In genomic region chr1:92978645-92979044, GRCm38 (mm10) we compare ENCODE assay signal across 23 mouse cellular contexts. TPM values are rescaled to one million over a fixed set of nuclear protein-coding genes. Genes with fewer than 3 reads are reported as not detected.
DNase-seq lines count a peak whose midpoint lies in the region; ATAC-seq and TF ChIP-seq lines count a peak whose summit lies in the region.
"Had no signal": no experiment of that assay in that cellular context is flagged by ENCODE, and none has a peak within 500 bp of the region (broad histone marks: within the 10 kb centered on the region; RNA-seq: fewer than 3 reads in every experiment).

No protein-coding gene starts in this region.

- no peak overlapping the region for H3K27ac ChIP-seq in heart, embryonic 12.5 days (ENCODE audit: poor library complexity, severe bottlenecking)
- H3K27ac ChIP-seq in stomach, postnatal 0 days (replicated peaks) = peak overlapping the region; percentile 18; the same call in 1 of the 2 replicates
- H3K27ac ChIP-seq: hindbrain, embryonic 10.5 days; kidney, embryonic 15.5 days; limb, embryonic 12.5 days; liver, embryonic 14.5 days had no signal

- intact Hi-C loops in left cerebral cortex, postnatal 14 days (cut with DNase I) = no loop called here

- no peaks in the 10 kb centered on the region for H3K36me3 ChIP-seq in heart, embryonic 12.5 days
- no peaks in the 10 kb centered on the region for H3K36me3 ChIP-seq in stomach, postnatal 0 days (ENCODE audit: control insufficient read depth, insufficient read depth, low read length)
- H3K36me3 ChIP-seq: hindbrain, embryonic 10.5 days; kidney, embryonic 15.5 days; limb, embryonic 12.5 days had no signal

- no peak for DNase-seq in heart, adult 18-20 months
- DNase-seq in testis, postnatal 10 days (ENCODE audit: low spot score) = peak; percentile 35
- no peak for DNase-seq in testis, postnatal 14 days (ENCODE audit: low spot score)
- DNase-seq in R1 (ENCODE audit: low read depth, low spot score) = peak; percentile 67
- DNase-seq in stomach, postnatal 0 days (ENCODE audit: low spot score) = peak; percentile 30
- no peak for DNase-seq in left cerebral cortex, postnatal 14 days (ENCODE audit: low spot score in 2 of 2)
- DNase-seq in MN1 (ENCODE audit: low spot score) = no peak
- DNase-seq: adrenal gland, postnatal 36 days; cerebellum, postnatal 10 days; gastrocnemius, postnatal 10 days; spleen, adult 18-20 months; thymus, postnatal 4 days had no signal

- no peak for ATAC-seq in heart, embryonic 12.5 days (ENCODE audit: insufficient number of reproducible peaks, low FRiP score)
- ATAC-seq in stomach, postnatal 0 days (ENCODE audit: low FRiP score, low TSS enrichment) = peak; percentile 59
- ATAC-seq: inflammation-experienced regulatory T-cells, adult 6 months had no signal

- no peak overlapping the region for H3K4me3 ChIP-seq in heart, embryonic 12.5 days
- no peak overlapping the region for H3K4me3 ChIP-seq in stomach, postnatal 0 days (ENCODE audit: low read depth, low read length)
- H3K4me3 ChIP-seq: hindbrain, embryonic 10.5 days; kidney, embryonic 15.5 days; limb, embryonic 12.5 days had no signal

- TF ChIP-seq EP300 in stomach, postnatal 0 days (optimal IDR thresholded peaks at IDR 0.05) = no peak

- TF ChIP-seq CTCF in stomach, postnatal 0 days (IDR thresholded peaks at IDR 0.05; ENCODE audit: low read depth) = no peak

- H3K27me3 ChIP-seq in heart, embryonic 12.5 days (replicated peaks) = no peaks in the 10 kb centered on the region
- no peaks in the 10 kb centered on the region for H3K27me3 ChIP-seq in stomach, postnatal 0 days (ENCODE audit: control insufficient read depth, insufficient read depth, low read length)
- H3K27me3 ChIP-seq: CH12.LX had no signal

- H3K9me3 ChIP-seq in heart, embryonic 12.5 days (replicated peaks) = no peaks in the 10 kb centered on the region
- no peaks in the 10 kb centered on the region for H3K9me3 ChIP-seq in stomach, postnatal 0 days (ENCODE audit: control insufficient read depth, low read length)
- H3K9me3 ChIP-seq: hindbrain, embryonic 10.5 days; kidney, embryonic 15.5 days; limb, embryonic 12.5 days had no signal

- H3K9ac ChIP-seq in heart, embryonic 12.5 days = no peak overlapping the region
- H3K9ac ChIP-seq in stomach, postnatal 0 days (ENCODE audit: low read length) = no peak overlapping the region
- H3K9ac ChIP-seq: kidney, embryonic 15.5 days; limb, embryonic 12.5 days; liver, embryonic 14.5 days had no signal

- 21% methylated on average over 7 of the region's 7 CpGs for whole genome bisulfite sequencing in heart, embryonic 12.5 days
- WGBS in stomach, postnatal 0 days = 16% methylated on average over 7 of the region's 7 CpGs

- peak overlapping the region; percentile 41 for H3K4me2 ChIP-seq in heart, embryonic 12.5 days
- H3K4me2 ChIP-seq in stomach, postnatal 0 days (replicated peaks; ENCODE audit: low read depth) = peak overlapping the region; percentile 19
- H3K4me2 ChIP-seq: kidney, embryonic 15.5 days; limb, embryonic 12.5 days had no signal

- H3K4me1 ChIP-seq in heart, embryonic 12.5 days (replicated peaks) = peaks cover 54% of the 10 kb centered on the region
- H3K4me1 ChIP-seq in stomach, postnatal 0 days (replicated peaks; ENCODE audit: control insufficient read depth, insufficient read depth) = no peaks in the 10 kb centered on the region

RNA-seq across cellular contexts. Expression of gene Aqp12, which starts 27.5 kb away (rescaled TPM):
- polyA plus RNA-seq in heart, embryonic 12.5 days (2016; fragmentation: Nextera tagmentation; extraction: Ambion mirVana) = not detected in 2 replicates
- total RNA-seq in heart, adult 18-20 months (2021) = not detected
- polyA plus RNA-seq in stomach, postnatal 0 days (2015; fragmentation: Nextera tagmentation; extraction: Ambion mirVana) = 0.12 TPM in 1 of 2 replicates, not detected in the other
- not detected for total RNA-seq in left cerebral cortex, postnatal 14 days (2021)
- total RNA-seq: adrenal gland, postnatal 36 days; CH12.LX; gastrocnemius, postnatal 10 days; layer of hippocampus, adult 18-20 months; left cerebral cortex, adult 18-20 months; neutrophil, adult 5-6 weeks had no signal
- polyA plus RNA-seq: embryonic facial prominence, embryonic 11.5 days; hindbrain, embryonic 10.5 days; inflammation-experienced regulatory T-cells, adult 6 months; kidney, embryonic 15.5 days; limb, embryonic 12.5 days; liver, embryonic 14.5 days had no signal

RNA-seq across cellular contexts. Expression of gene Gpr35, which starts 28.0 kb away (rescaled TPM):
- 0.35 and 1.0 TPM in 2 replicates for polyA plus RNA-seq in heart, embryonic 12.5 days (2016; fragmentation: Nextera tagmentation; extraction: Ambion mirVana)
- under 1 TPM; 0.59 to 0.62 TPM for total RNA-seq in heart, adult 18-20 months (2021)
- polyA plus RNA-seq in stomach, postnatal 0 days (2015; fragmentation: Nextera tagmentation; extraction: Ambion mirVana) = 3.7 and 4.1 TPM in 2 replicates
- under 1 TPM; 0.26 to 0.61 TPM for total RNA-seq in left cerebral cortex, postnatal 14 days (2021)

RNA-seq across cellular contexts. Expression of gene Capn10, which starts 44.5 kb away (rescaled TPM):
- 18.2 and 19.1 TPM in 2 replicates for polyA plus RNA-seq in heart, embryonic 12.5 days (2016; fragmentation: Nextera tagmentation; extraction: Ambion mirVana)
- total RNA-seq in heart, adult 18-20 months (2021) = 1 to 10 TPM; 5.6 to 7.2 TPM
- polyA plus RNA-seq in stomach, postnatal 0 days (2015; fragmentation: Nextera tagmentation; extraction: Ambion mirVana) = 21.2 and 23.3 TPM in 2 replicates
- total RNA-seq in left cerebral cortex, postnatal 14 days (2021) = 10 to 100 TPM; 44.9 to 52.0 TPM

Comparison
In these comparisons a context has a peak if more than half of its experiments do, and no peak if none do; other contexts are left out.
1. DNase-seq: peak in testis, postnatal 10 days (single experiment), R1 (single experiment) and stomach, postnatal 0 days (single experiment); none in heart, adult 18-20 months (0 of 2), testis, postnatal 14 days (single experiment), left cerebral cortex, postnatal 14 days (0 of 2) and MN1 (single experiment).
2. RNA of gene Capn10, which starts 44.5 kb away (total RNA-seq): 44.9 to 52.0 TPM in left cerebral cortex, postnatal 14 days; 5.6 to 7.2 TPM in heart, adult 18-20 months; every median in the first group is over 4 times any median in the second.